Mouse (Mus musculus) ES-Bruce4 (cell line): ENCODE results near the gene Olfr202.
"Not testable (repeated sequence)": the region's sequence is repeated elsewhere in the genome, so short reads cannot be mapped to it uniquely, and the experiment has no call there.

Experiments
- CTCF ChIP-seq: IDR thresholded peaks from one replicate; pipeline ENCODE4 v1.8.1; 2011; ENCODE audit warnings: low read depth, low read length
- EP300 ChIP-seq: IDR thresholded peaks from 2 replicates; pipeline ENCODE4 v1.6.1; 2011; ENCODE audit warnings: low read depth, low read length; ENCODE audit not compliant: insufficient read depth
- POLR2A ChIP-seq: IDR thresholded peaks from one replicate; pipeline ENCODE4 v1.8.1; 2011; ENCODE audit warnings: low read length; ENCODE audit not compliant: insufficient read depth

- TF ChIP-seq CTCF, POLR2A, EP300: not testable (repeated sequence)
Observed at GRCm38 (mm10) chr16:59272532-59272931, 14.1 kb downstream of the Olfr202 start, which contains the start of gene Olfr201.
